Mouse (Mus musculus) heart, embryonic 13.5 days (tissue): ENCODE data around the gene Zfyve27. TPM values are rescaled to one million over a fixed set of nuclear protein-coding genes. Genes with fewer than 3 reads are reported as not detected.

Source experiments
- ATAC-seq: fragments of 200-750 bp; cut with Nextera tagmentation; 2 replicates; pipeline ENCODE4 v1.8.0; 2017; ENCODE audit warnings: moderate TSS enrichment; ENCODE audit not compliant: insufficient number of reproducible peaks, low FRiP score, low TSS enrichment; ENCODE audit errors: extremely low read depth
- H3K27ac ChIP-seq: fragments of 300-500 bp; sonication (generic); replicated peaks from 2 replicates; pipeline ENCODE4 v1.5.1; 2015; ENCODE audit warnings: moderate library complexity, mild to moderate bottlenecking, inconsistent platforms
- H3K27me3 ChIP-seq: fragments of 300-500 bp; sonication (generic); replicated peaks from 2 replicates; pipeline ENCODE4 v1.6.1; 2015; ENCODE audit warnings: mild to moderate bottlenecking, inconsistent platforms
- H3K36me3 ChIP-seq: fragments of 300-500 bp; sonication (generic); 2 replicates; pipeline ENCODE4 v1.6.1; 2015; ENCODE audit warnings: mild to moderate bottlenecking, inconsistent platforms
- H3K4me1 ChIP-seq: fragments of 300-500 bp; sonication (generic); 2 replicates; pipeline ENCODE4 v1.6.1; 2015; ENCODE audit warnings: inconsistent platforms
- H3K4me2 ChIP-seq: fragments of 300-500 bp; sonication (generic); 2 replicates; pipeline ENCODE4 v1.6.1; 2015; ENCODE audit warnings: inconsistent platforms, mild to moderate bottlenecking, moderate library complexity
- H3K4me3 ChIP-seq: fragments of 300-500 bp; sonication (generic); 2 replicates; pipeline ENCODE4 v1.5.1; 2015; ENCODE audit warnings: moderate library complexity, mild to moderate bottlenecking, inconsistent platforms
- H3K9ac ChIP-seq: fragments of 300-500 bp; sonication (generic); 2 replicates; pipeline ENCODE4 v1.6.1; 2015; ENCODE audit warnings: inconsistent platforms, mild to moderate bottlenecking, moderate library complexity
- H3K9me3 ChIP-seq: fragments of 300-500 bp; sonication (generic); 2 replicates; pipeline ENCODE4 v1.6.1; 2016; ENCODE audit warnings: inconsistent platforms
- WGBS: fragments of 180-500 bp; shearing (Covaris S2); methylation state at CpG from one replicate; pipeline ENCODE4 v1.1.7; 2015; ENCODE audit warnings: mixed read lengths; 5-methylcytosine and 5-hydroxymethylcytosine counted together
- polyA plus RNA-seq: library from polyadenylated mRNA; unstranded; fragments of >200 nt; fragmentation: Nextera tagmentation; extraction: Ambion mirVana; gene quantifications from 2 replicates; pipeline ENCODE4 v1.2.1, GENCODE M21; 2015

Gene Zfyve27
- polyA plus RNA-seq, 1 experiment from 2014 or later, result 20.2 TPM

DNA sequence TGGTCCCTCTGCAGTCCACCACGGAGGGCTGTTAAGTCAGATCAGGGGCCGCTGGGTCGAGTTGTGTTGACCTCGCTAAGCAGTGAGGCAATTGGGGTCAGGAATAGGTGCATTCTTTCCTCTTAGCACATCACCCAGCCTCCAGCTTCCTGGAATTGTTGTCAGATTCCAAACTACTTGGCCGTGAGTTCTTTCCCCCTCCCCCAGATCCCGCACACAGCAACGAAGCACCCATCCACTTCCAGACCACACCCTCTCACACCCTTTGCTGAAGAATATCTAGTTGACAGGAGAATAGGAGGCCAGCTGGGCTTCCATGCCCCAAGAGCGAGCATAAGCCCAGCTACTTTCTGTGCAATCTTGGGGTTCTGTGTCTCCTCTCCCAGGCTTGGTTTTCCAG, 48.2 kb downstream of the Zfyve27 start:
- Histone ChIP-seq H3K9ac (no peak overlapping the region), H3K36me3 (no peaks in the 10 kb centered on the region), H3K4me3 (no peak overlapping the region), H3K4me2 (no peak overlapping the region), H3K27me3 (peaks cover 41% of the 10 kb centered on the region), H3K4me1 (peaks cover 8% of the 10 kb centered on the region), H3K9me3 (no peaks in the 10 kb centered on the region), H3K27ac (no peak overlapping the region)
- WGBS, result 12% methylated on average over 8 of the region's 8 CpGs
- no peak for ATAC-seq

DNA sequence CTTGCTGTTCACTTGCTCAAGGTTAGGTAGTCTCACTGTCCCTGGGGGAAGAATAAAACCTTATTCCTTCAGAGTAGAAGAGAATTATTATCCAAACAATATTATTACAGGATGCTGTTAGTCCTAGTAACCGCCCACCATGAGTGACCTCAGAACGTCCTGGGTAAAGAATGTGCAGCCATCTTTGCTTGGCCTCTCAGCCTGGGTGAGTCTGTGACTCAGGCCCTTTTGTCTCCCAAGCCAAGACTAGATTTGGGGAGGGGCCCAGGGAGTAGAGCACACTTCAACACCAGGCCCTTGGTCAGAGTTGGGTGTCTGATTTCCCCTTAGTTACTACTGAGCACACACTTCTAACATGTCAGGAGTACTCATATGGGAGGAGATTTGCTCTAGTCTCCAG, 50.9 kb downstream of the Zfyve27 start:
- ATAC-seq, result no peak
- Histone ChIP-seq H3K27ac (no peak overlapping the region), H3K36me3 (no peaks in the 10 kb centered on the region), H3K27me3 (peaks cover 22% of the 10 kb centered on the region), H3K9me3 (no peaks in the 10 kb centered on the region), H3K9ac (no peak overlapping the region), H3K4me3 (no peak overlapping the region), H3K4me2 (no peak overlapping the region), H3K4me1 (peaks cover 8% of the 10 kb centered on the region)
- WGBS, result 48% methylated on average over 2 of the region's 2 CpGs

DNA sequence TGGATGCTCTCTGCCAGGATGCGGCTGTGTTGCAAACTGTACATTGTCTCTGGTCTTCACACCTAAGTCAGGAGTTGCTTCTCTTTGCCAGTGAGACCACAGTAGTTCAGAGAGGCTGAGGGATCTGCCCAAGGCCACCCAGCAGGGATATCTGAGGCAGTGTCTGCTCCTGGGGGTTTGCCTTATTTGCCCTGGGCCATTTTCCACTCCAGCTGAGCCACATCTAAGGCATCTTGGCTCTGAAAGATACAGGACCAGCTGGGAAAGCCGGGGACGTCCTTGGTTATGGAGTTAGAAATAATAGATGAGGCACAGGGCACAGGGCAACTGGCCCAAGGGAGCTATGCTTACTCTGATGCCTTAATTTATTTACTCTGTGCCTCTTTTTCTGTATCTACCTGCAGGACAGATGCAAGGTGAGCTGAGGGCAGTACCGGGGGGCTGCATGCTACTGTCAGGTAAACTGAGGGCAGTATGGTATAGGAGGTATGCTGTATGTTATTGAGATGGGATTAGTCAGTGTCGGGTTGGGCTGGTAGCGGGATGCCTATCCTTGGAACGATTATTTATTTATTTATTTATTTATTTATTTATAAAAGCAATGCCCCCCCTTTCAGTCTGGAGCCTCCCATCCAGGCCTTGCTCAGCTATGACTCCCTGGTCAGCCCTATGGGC, 53.1 kb downstream of the Zfyve27 start:
- Histone ChIP-seq H3K27me3 (peaks cover 6% of the 10 kb centered on the region; the same call in 1 of the 2 replicates), H3K9me3 (no peaks in the 10 kb centered on the region), H3K4me2 (no peak overlapping the region), H3K27ac (no peak overlapping the region), H3K4me1 (peaks cover 4% of the 10 kb centered on the region), H3K9ac (no peak overlapping the region), H3K4me3 (no peak overlapping the region), H3K36me3 (no peaks in the 10 kb centered on the region)
- WGBS, result 60% methylated on average over 7 of the region's 7 CpGs
- no peak for ATAC-seq

DNA sequence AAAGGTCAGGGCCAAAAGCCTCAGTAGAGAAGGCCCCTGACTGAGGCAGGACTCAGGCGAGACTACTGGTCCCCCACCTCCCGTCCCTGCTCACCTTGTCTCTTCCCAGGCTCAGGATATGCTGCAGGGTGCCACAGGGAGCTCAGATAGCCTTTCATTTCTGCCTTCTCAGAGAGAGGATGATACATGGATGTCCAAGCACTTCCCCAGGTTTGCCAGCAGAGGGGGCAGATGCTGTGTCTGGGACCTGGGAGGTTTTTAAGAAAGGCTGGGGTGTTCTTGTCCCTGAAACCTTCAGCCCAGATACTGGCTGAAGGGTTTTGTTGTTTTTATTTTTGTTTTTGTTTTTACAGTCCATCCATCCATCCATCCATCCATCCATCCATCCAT, 53.6 kb downstream of the Zfyve27 start:
- H3K4me3 ChIP-seq, result no peak overlapping the region
- no peak overlapping the region for H3K9ac ChIP-seq
- H3K27me3 ChIP-seq, result peaks cover 6% of the 10 kb centered on the region; the same call in 1 of the 2 replicates
- H3K9me3 ChIP-seq, result no peaks in the 10 kb centered on the region
- ATAC-seq, result no peak
- H3K4me1 ChIP-seq, result no peaks in the 10 kb centered on the region
- no peak overlapping the region for H3K27ac ChIP-seq
- no peaks in the 10 kb centered on the region for H3K36me3 ChIP-seq
- 11% methylated on average over 2 of the region's 2 CpGs for WGBS
- H3K4me2 ChIP-seq, result no peak overlapping the region

DNA sequence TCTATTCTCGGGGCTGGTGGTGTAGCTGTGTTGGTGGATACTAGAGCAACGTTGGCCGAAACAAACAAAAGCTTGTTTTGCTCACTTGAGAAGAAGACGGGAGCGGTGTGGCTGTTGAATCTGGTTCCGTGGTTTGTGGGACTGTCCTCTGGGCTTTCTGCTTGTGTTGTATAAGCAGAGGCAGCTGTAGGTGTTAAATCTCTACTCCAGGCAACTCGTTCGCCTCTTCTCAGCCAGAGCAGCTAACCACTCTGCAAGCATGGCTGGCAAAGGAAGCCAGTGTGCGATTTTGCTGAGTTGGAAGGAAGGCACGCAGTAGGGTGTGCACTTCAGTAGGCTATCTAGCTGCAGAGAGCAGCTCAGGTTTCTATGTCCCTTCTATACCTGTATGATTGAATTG, 62.7 kb downstream of the Zfyve27 start:
- Histone ChIP-seq H3K27ac (no peak overlapping the region), H3K4me1 (no peaks in the 10 kb centered on the region; the same call in 1 of the 2 replicates), H3K27me3 (peaks cover 29% of the 10 kb centered on the region), H3K4me2 (no peak overlapping the region), H3K36me3 (no peaks in the 10 kb centered on the region), H3K4me3 (no peak overlapping the region), H3K9me3 (no peaks in the 10 kb centered on the region), H3K9ac (no peak overlapping the region)
- ATAC-seq, result no peak
- whole genome bisulfite sequencing, result 76% methylated on average over 10 of the region's 10 CpGs

DNA sequence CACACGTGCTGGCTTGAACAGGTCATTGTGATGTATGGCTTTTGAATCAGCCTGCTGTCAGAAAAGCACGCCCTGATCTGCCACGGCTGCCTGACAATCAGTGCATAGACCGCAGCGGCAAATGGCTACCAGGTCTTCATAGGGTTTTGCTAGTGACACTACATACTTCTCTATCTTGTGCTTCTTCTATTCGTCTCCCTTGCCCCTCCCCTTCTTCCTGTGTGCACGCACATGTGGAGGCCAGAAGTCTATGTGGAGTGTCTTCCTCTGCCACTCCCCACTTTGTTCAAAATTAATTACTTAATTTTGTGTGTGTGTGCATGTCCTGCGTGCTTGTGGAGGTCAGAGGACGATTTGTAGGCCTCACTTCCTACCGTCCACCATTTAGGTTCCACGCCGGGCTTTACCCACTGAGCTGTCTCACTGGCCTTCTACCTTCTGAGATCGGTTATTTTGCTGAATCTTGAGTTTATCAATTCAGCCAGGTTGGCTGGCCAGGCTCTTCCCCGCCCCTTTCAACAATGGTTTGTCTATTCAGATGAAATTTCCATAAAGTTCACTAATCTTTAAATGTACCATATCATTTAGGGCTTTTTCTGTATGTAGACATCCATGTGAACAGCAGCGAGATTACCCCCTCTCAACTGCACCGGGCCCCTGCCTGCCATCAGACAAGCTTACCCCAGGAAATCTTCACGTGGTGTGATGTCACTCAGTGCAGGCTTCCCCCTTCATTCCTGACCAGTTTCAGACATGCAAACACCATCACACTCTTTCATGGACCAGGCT, 65.9 kb downstream of the Zfyve27 start:
- ATAC-seq, result no peak
- Histone ChIP-seq H3K9me3 (no peaks in the 10 kb centered on the region), H3K4me1 (no peaks in the 10 kb centered on the region; the same call in 1 of the 2 replicates), H3K4me2 (no peak overlapping the region), H3K4me3 (no peak overlapping the region), H3K27ac (no peak overlapping the region), H3K36me3 (no peaks in the 10 kb centered on the region), H3K9ac (no peak overlapping the region), H3K27me3 (peaks cover 23% of the 10 kb centered on the region)
- 75% methylated on average over 17 of the region's 17 CpGs for WGBS

DNA sequence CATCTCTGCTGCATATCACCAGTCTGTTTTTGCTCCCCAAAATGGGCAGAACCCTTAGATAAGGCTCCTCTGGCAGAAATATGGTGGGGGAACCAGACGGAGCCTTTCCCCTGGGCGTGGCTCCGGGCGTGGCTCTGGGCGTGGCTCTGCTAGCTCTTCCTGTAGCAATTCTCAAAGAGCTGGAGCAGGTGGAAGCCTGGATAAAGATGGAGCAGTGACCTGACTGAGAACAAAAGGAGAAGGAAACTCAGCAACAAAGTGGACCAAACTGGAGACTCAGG, 66.5 kb downstream of the Zfyve27 start:
- Histone ChIP-seq H3K4me3 (no peak overlapping the region), H3K27me3 (peaks cover 20% of the 10 kb centered on the region), H3K4me1 (no peaks in the 10 kb centered on the region; the same call in 1 of the 2 replicates), H3K9ac (no peak overlapping the region), H3K9me3 (no peaks in the 10 kb centered on the region), H3K27ac (no peak overlapping the region), H3K4me2 (no peak overlapping the region), H3K36me3 (no peaks in the 10 kb centered on the region)
- WGBS, result 58% methylated on average over 5 of the region's 5 CpGs
- no peak for ATAC-seq

DNA sequence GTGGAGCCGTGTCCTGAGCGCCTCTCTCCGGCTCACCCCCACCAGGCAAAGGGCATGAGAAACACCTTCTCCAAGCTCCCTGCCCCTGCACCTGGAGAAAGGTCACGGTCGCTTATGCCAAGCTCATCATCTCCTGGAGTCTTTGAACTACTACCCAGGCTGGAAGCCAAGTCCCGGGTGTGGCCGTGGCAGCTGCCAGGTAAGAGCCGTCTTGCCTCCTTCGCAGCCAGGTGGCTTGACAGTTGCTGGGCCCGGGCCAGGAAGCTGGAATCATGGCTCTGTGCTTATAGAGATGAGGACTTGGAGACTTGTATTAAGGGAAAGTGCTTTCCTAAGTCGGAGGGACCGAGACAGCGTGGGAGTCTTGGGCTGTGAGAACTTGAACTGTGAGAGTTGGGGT, 67.2 kb downstream of the Zfyve27 start:
- H3K9ac ChIP-seq, result no peak overlapping the region
- no peaks in the 10 kb centered on the region; the same call in 1 of the 2 replicates for H3K4me1 ChIP-seq
- peaks cover 15% of the 10 kb centered on the region; the same call in 1 of the 2 replicates for H3K27me3 ChIP-seq
- no peak for ATAC-seq
- 80% methylated on average over 13 of the region's 13 CpGs for WGBS
- H3K36me3 ChIP-seq, result no peaks in the 10 kb centered on the region
- no peak overlapping the region for H3K27ac ChIP-seq
- H3K4me2 ChIP-seq, result no peak overlapping the region
- H3K9me3 ChIP-seq, result no peaks in the 10 kb centered on the region
- H3K4me3 ChIP-seq, result no peak overlapping the region

DNA sequence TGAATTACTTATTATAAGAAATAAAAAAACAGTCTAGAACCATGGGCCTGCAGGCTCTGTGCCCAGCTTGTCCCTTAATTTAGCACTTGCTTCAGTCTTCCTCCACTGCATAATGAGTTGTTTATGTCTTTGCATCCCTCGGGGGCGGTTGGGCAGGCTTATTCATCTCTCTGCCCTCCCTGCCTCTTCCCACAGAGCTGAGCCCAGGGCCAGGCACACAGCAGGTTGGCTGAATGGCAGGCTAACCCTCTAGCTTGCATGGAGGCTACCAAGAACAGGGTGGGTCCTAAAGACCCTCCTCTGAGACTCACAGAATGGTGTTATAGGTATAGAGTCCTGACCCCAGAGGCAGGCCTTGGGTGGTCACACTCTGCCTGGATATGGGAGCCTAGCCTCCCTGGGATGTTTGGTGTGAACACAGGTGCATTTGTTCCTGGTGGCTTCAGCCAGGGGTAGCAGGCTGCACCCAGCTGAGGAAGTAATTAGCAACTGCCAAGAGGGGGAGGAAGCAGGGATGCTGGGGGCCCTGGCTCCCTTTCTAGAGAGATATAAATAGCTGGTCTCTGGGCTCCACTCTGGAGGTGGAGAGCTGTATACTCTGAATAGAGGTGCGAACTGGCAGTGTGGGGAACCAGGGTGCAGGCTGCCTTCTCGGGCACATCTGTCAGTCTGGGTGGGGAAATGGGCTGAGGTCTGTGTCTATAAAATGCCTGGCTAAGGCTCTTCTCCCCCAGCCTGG, 74.0 kb downstream of the Zfyve27 start:
- Histone ChIP-seq H3K4me3 (no peak overlapping the region), H3K9ac (peak overlapping the region; percentile 50; the same call in 1 of the 2 replicates), H3K27ac (peak overlapping the region; percentile 93), H3K4me2 (peak overlapping the region; percentile 60), H3K27me3 (no peaks in the 10 kb centered on the region; the same call in none of the 2 replicates), H3K9me3 (no peaks in the 10 kb centered on the region), H3K36me3 (no peaks in the 10 kb centered on the region), H3K4me1 (peaks cover 26% of the 10 kb centered on the region)
- no peak for ATAC-seq
- 27% methylated on average over 4 of the region's 4 CpGs for WGBS

DNA sequence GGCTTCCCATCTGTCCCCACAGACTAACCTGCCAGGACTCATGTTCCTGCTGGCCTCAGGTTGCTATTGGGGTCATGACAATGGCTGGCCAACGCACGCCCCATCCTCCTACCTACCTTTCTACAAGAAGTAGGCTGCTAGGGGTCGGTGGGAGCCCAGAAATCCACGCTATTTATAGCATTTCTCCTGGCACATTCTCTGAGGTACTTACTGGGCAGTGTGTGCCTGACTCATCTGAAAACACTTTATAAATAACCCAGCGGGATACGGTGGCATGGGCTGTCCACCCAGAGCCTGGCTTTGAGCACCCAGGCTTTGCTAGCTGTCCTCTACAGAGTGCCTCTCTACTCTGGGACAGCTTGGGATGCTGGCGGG, 74.6 kb downstream of the Zfyve27 start:
- Histone ChIP-seq H3K4me2 (peak overlapping the region; percentile 60), H3K27ac (peak overlapping the region; percentile 93), H3K4me3 (no peak overlapping the region), H3K27me3 (no peaks in the 10 kb centered on the region; the same call in none of the 2 replicates), H3K9me3 (no peaks in the 10 kb centered on the region), H3K36me3 (no peaks in the 10 kb centered on the region), H3K9ac (peak overlapping the region; percentile 50; the same call in 1 of the 2 replicates), H3K4me1 (peaks cover 26% of the 10 kb centered on the region)
- peak; percentile 63; the same call in 1 of the 2 replicates for ATAC-seq
- WGBS, result 30% methylated on average over 7 of the region's 7 CpGs

DNA sequence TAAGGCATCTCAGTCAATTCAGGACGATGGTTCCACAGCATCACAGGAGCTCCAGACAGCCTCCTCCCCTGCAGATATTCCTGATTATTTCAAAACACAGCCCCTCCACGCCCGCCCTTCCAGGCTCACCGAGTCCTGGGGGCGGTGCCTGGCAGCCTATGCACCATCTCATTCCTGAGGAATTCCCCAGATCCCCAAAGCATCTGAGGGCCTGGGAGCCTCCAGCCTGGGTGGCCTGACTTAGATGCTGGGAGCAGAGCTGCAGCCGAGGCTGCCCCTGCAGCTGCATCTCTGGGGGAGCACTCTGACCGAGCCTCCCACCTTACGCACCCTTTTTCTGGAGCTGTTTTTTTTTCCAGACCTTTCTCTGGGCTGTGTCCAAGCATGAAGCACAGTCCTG, 77.1 kb downstream of the Zfyve27 start:
- Histone ChIP-seq H3K9ac (no peak overlapping the region), H3K4me1 (peaks cover 26% of the 10 kb centered on the region), H3K27ac (no peak overlapping the region), H3K27me3 (peaks cover 9% of the 10 kb centered on the region), H3K4me2 (no peak overlapping the region), H3K36me3 (no peaks in the 10 kb centered on the region), H3K4me3 (no peak overlapping the region), H3K9me3 (no peaks in the 10 kb centered on the region)
- 39% methylated on average over 8 of the region's 8 CpGs for WGBS
- no peak for ATAC-seq
